Mouse (Mus musculus) embryonic facial prominence, embryonic 15.5 days (tissue): ENCODE measurements at regions not wholly inside any gene's neighbourhood (a gene's known extent, or its start where the extent isn't known, plus 50 kb on each side); places are given as distances from the start of the nearest gene placed in this dataset.

Experiments
- ATAC-seq: fragments of 200-750 bp; cut with Nextera tagmentation; 2 replicates; pipeline ENCODE4 v1.8.0; 2017; ENCODE audit warnings: low read depth, moderate TSS enrichment; ENCODE audit not compliant: insufficient number of reproducible peaks, low FRiP score, low TSS enrichment
- H3K27ac ChIP-seq: fragments of 300-500 bp; sonication (generic); replicated peaks from 2 replicates; pipeline ENCODE4 v1.5.1; 2015; ENCODE audit warnings: mild to moderate bottlenecking, inconsistent platforms
- H3K27me3 ChIP-seq: fragments of 300-500 bp; sonication (generic); 2 replicates; pipeline ENCODE4 v1.6.1; 2015; ENCODE audit warnings: inconsistent platforms
- H3K36me3 ChIP-seq: fragments of 300-500 bp; sonication (generic); 2 replicates; pipeline ENCODE4 v1.6.1; 2015; ENCODE audit warnings: mild to moderate bottlenecking, inconsistent platforms
- H3K4me1 ChIP-seq: fragments of 300-500 bp; sonication (generic); 2 replicates; pipeline ENCODE4 v1.6.1; 2015; ENCODE audit warnings: inconsistent platforms
- H3K4me2 ChIP-seq: fragments of 300-500 bp; sonication (generic); replicated peaks from 2 replicates; pipeline ENCODE4 v1.6.1; 2015; ENCODE audit warnings: mild to moderate bottlenecking, inconsistent platforms
- H3K4me3 ChIP-seq: fragments of 300-500 bp; sonication (generic); replicated peaks from 2 replicates; pipeline ENCODE4 v1.5.1; 2015; ENCODE audit warnings: mild to moderate bottlenecking, inconsistent platforms
- H3K9ac ChIP-seq: fragments of 300-500 bp; sonication (generic); 2 replicates; pipeline ENCODE4 v1.6.1; 2015; ENCODE audit warnings: inconsistent platforms
- H3K9me3 ChIP-seq: fragments of 300-500 bp; sonication (generic); replicated peaks from 2 replicates; pipeline ENCODE4 v1.6.1; 2016; ENCODE audit warnings: inconsistent platforms
- WGBS: fragments of 180-500 bp; shearing (Covaris S2); methylation state at CpG from one replicate; pipeline ENCODE4 v1.1.7; 2015; 5-methylcytosine and 5-hydroxymethylcytosine counted together

DNA sequence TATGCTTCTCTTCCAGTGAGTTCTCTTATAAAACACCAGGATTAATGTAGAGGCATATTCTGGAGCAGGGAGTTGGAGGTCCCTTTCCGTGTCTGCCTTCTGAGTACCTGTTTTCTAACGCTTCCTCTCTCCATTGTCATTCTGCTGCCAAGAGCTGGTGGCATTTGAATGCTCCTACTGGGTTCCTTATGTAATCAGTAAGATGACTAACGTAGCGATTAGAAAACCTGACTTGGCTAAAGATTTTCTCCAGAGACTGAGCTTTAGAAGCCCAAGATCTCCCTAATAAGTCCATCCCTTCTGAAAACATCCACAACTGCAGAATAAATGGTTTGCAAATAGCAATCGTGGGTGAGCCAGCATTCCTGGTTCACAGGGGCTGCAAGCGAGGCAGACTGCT, 174.5 kb downstream of the Dhx15 start:
- no peak overlapping the region for H3K9ac ChIP-seq

DNA sequence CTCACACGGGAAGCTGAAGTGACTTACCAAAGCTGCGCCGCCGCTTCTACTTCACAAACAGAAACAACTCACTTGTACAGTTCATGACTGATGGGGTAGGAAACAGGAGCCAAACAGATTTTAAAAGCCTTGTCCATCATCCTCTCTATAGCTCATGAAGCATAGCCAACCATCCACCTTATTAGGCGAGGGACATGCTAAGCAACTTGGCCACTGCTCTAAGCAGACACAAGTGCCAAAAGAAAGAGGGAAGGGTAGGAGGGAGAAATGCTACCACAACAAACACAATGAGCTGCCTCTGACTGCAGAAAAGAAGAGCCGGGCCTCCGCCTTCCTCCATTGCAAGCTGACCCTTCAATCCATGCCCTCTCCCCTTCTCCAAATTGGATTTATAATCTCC, 179.9 kb downstream of the Dhx15 start:
- Histone ChIP-seq H3K9me3 (no peaks in the 10 kb centered on the region), H3K4me2 (no peak overlapping the region), H3K9ac (no peak overlapping the region), H3K27ac (no peak overlapping the region), H3K27me3 (no peaks in the 10 kb centered on the region), H3K4me3 (no peak overlapping the region), H3K36me3 (no peaks in the 10 kb centered on the region), H3K4me1 (no peaks in the 10 kb centered on the region)
- WGBS, result 86% methylated on average over 7 of the region's 7 CpGs
- no peak for ATAC-seq

More for the DNA sequence above, 174.5 kb downstream of the Dhx15 start:
- H3K27me3 ChIP-seq, result no peaks in the 10 kb centered on the region
- no peaks in the 10 kb centered on the region for H3K4me1 ChIP-seq
- H3K4me3 ChIP-seq, result no peak overlapping the region
- no peaks in the 10 kb centered on the region for H3K36me3 ChIP-seq
- H3K9me3 ChIP-seq, result no peaks in the 10 kb centered on the region
- H3K4me2 ChIP-seq, result no peak overlapping the region
- no peak for ATAC-seq
- H3K27ac ChIP-seq, result no peak overlapping the region
- WGBS, result 36% methylated on average over 6 of the region's 6 CpGs

DNA sequence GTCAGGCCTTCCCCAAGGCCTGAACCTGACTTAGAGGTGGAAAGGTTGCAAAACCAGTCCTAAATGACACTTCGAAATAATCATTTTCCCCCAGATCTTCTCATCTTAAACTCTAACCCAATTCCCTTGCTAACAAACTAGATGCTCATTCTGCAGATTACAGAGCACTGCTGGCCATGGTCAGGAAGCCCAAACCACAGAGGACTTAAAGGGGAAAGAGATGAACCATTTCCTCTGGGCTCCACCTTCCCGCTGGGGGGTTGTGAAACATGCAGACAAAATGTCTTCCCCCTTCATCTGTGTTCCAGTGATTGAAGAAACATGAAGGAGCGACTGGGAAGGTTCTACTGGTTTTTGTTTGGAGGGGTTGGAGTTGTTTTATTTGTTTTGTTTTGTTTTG, 181.4 kb downstream of the Dhx15 start:
- Histone ChIP-seq H3K27me3 (no peaks in the 10 kb centered on the region), H3K4me3 (no peak overlapping the region), H3K27ac (no peak overlapping the region), H3K4me1 (no peaks in the 10 kb centered on the region), H3K9me3 (no peaks in the 10 kb centered on the region), H3K9ac (no peak overlapping the region), H3K36me3 (no peaks in the 10 kb centered on the region), H3K4me2 (no peak overlapping the region)
- no peak for ATAC-seq
- whole genome bisulfite sequencing, result 82% methylated on average over 3 of the region's 3 CpGs

DNA sequence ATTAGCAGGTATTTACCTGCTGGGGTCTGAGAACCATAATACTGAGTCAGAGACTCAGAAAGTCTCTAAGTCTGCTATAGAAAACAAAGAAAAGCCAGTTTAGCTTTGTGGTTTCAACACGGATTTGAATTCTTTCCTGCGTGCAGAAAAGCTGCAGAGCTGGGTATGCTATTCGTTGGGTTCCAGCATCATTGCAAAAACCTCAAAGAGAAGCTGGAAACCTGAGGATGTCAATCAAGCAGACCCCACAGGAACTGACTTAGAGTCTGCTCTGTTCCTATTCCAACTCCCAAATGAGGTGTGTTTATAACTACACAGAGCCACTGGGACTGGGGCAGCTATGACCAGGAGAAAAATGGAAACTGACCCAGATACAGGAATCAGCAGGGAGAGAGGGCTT, 183.5 kb downstream of the Dhx15 start:
- Histone ChIP-seq H3K4me3 (no peak overlapping the region), H3K27ac (no peak overlapping the region), H3K9me3 (no peaks in the 10 kb centered on the region), H3K27me3 (no peaks in the 10 kb centered on the region), H3K4me2 (no peak overlapping the region), H3K9ac (no peak overlapping the region), H3K4me1 (no peaks in the 10 kb centered on the region), H3K36me3 (no peaks in the 10 kb centered on the region)
- 38% methylated on average over 3 of the region's 3 CpGs for WGBS
- no peak for ATAC-seq

DNA sequence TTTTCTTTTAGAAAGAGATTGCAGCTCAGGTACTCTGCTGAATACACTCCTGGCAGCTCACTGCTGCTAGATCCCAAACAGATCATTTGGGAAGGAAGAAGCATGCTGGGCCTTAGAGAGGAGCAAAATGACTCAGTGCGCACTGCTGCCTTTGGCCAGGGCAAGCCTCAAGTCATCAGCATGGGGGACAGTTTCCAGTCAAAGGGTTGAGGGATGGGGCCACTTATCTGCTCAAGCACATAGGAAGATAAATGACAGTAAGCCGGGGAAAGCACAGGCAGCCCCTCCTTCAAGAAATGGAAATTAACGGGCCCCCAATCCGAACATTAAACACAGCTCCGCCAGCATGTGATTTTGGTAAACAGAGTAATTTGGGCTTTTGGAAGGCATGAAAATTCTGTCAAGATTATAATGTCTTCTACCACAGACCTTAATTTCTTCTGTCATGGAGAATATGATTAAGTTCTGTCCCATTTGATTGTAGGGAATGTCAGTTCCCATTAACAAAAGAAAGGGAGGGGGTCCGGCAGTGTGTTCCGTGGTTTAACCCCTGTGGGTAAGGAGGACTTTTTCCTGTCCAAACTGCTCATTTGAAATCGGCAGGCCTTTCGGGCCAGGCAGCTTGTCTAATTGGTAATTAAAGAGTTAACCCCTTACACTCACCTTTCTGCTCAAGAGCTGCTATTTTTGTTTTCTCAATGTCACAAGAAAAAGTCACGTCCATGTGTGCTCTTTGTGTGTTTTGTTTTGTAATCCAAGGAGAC, 199.3 kb downstream of the Dhx15 start:
- Histone ChIP-seq H3K9me3 (no peaks in the 10 kb centered on the region), H3K27me3 (0 out of 2 replicates have a peak, but pooled peaks cover 4% of the 10 kb centered on the region), H3K4me1 (no peaks in the 10 kb centered on the region), H3K4me2 (no peak overlapping the region), H3K27ac (no peak overlapping the region), H3K4me3 (no peak overlapping the region), H3K9ac (no peak overlapping the region), H3K36me3 (no peaks in the 10 kb centered on the region)
- ATAC-seq, result no peak
- 19% methylated on average over 10 of the region's 10 CpGs for WGBS

DNA sequence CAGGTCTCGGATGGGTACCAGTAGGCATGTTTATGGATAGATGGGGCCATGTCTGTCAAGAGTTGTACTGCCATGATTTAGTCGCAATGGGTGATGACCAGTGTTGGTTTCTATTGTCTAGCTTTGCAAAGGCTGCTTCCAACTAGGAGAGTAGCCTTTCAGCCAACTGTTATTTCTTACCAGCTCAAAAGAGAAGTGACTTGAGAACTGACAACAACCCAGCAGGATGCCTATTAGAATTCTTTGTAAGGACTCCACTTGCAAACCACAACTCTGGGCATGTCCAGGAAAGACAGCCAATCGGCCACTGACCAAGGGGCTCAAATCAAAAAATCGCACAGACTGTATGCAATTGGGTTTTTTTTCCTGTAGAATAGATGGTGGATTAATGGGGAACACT, 200.9 kb downstream of the Dhx15 start:
- no peaks in the 10 kb centered on the region for H3K36me3 ChIP-seq
- no peak overlapping the region for H3K4me2 ChIP-seq
- H3K27ac ChIP-seq, result no peak overlapping the region
- ATAC-seq, result no peak
- H3K9ac ChIP-seq, result no peak overlapping the region
- H3K4me3 ChIP-seq, result no peak overlapping the region
- WGBS, result 78% methylated on average over 4 of the region's 4 CpGs
- no peaks in the 10 kb centered on the region for H3K9me3 ChIP-seq
- no peaks in the 10 kb centered on the region for H3K4me1 ChIP-seq
- 0 out of 2 replicates have a peak, but pooled peaks cover 4% of the 10 kb centered on the region for H3K27me3 ChIP-seq

DNA sequence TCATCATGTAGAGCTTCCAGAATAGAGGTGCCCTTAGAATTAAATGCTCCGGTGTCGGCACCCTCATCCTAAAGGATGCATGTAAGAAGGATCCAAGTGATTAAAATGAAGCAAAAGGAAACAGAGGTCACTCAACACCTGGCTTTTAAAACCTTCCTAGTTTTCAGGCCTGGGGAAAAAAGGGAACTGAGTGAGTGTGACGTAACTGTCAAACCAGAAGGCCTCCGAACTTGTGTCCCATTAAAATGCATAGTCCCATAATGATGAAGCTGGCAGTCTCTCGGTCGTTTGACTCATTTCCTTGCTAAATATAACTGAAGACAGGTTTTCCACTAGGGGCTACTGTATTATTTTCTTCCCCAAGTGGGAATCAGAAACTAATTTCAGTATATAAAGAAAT, 201.4 kb downstream of the Dhx15 start:
- Histone ChIP-seq H3K27ac (no peak overlapping the region), H3K9ac (no peak overlapping the region), H3K4me2 (no peak overlapping the region), H3K27me3 (0 out of 2 replicates have a peak, but pooled peaks cover 4% of the 10 kb centered on the region), H3K4me1 (no peaks in the 10 kb centered on the region), H3K9me3 (no peaks in the 10 kb centered on the region), H3K4me3 (no peak overlapping the region), H3K36me3 (no peaks in the 10 kb centered on the region)
- WGBS, result 65% methylated on average over 6 of the region's 6 CpGs
- no peak for ATAC-seq

DNA sequence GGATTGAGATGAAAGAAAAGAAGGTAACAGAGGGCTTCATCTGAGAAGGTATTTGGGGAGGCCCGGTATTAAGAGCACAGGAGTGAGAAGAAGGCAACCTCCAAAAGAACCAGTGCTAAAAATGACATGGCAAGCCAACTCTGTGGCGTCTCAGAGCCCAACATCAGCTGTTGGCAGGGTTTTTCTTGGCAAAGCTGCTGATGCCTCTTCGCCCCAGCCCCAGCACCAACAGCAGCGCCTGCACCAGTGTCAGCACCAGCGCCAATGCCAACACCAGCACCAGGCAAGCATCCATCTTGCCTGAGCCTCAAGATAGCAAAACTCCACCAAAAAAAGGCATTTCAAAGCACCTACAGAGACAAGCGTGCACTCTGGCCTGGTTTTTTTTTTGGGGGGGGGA, 205.3 kb downstream of the Dhx15 start:
- Histone ChIP-seq H3K27ac (no peak overlapping the region), H3K36me3 (no peaks in the 10 kb centered on the region), H3K9ac (no peak overlapping the region), H3K9me3 (no peaks in the 10 kb centered on the region), H3K4me2 (no peak overlapping the region), H3K4me1 (no peaks in the 10 kb centered on the region), H3K27me3 (no peaks in the 10 kb centered on the region), H3K4me3 (no peak overlapping the region)
- WGBS, result 88% methylated on average over 6 of the region's 6 CpGs
- ATAC-seq, result no peak

DNA sequence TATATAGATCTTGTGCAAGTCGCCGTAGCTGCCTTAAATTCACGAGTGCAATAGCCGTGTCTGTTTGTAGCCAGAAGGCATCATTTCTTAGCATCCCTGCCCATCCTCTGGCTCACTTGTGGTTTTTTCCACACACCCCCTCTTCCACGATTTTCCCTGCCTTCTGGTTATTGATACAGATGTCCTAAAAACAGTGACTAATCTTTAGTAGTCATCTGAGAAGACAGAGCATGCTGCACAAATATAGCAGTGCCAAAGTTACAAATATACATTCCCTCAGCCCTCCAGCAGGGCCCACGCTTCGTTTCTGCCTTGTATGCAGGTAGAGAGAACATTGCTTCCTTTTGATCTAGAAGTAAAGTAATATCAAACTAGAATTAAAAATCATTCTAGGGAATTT, 207.5 kb downstream of the Dhx15 start:
- WGBS, result 82% methylated on average over 7 of the region's 7 CpGs
- no peaks in the 10 kb centered on the region for H3K4me1 ChIP-seq
- H3K4me2 ChIP-seq, result no peak overlapping the region
- H3K4me3 ChIP-seq, result no peak overlapping the region
- H3K36me3 ChIP-seq, result no peaks in the 10 kb centered on the region
- H3K27me3 ChIP-seq, result no peaks in the 10 kb centered on the region
- no peak for ATAC-seq
- H3K27ac ChIP-seq, result no peak overlapping the region
- H3K9ac ChIP-seq, result no peak overlapping the region
- no peaks in the 10 kb centered on the region for H3K9me3 ChIP-seq

DNA sequence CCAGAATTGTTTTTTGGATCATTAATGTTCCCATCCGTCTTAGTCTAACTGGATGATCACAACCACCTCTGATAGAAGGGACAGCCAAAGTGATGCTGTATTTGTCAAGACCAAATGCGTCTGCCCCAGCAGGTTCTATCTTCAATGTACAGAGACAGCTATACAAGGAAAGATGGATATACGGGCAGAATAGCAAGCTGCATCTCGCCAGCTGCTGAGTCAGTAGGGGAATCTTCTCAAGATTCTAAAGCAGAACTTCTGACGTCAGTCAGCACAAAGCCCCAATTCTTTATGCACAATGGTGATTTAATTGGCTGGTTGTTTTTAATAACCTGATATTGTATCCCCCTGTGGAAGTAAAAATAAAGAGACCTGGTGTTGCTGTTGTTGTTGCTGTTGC, 209.4 kb downstream of the Dhx15 start:
- H3K4me3 ChIP-seq, result no peak overlapping the region
- no peaks in the 10 kb centered on the region for H3K27me3 ChIP-seq
- H3K4me1 ChIP-seq, result no peaks in the 10 kb centered on the region
- no peak for ATAC-seq
- H3K4me2 ChIP-seq, result no peak overlapping the region
- 68% methylated on average over 5 of the region's 5 CpGs for WGBS
- no peaks in the 10 kb centered on the region for H3K9me3 ChIP-seq
- H3K36me3 ChIP-seq, result no peaks in the 10 kb centered on the region
- no peak overlapping the region for H3K9ac ChIP-seq
- H3K27ac ChIP-seq, result no peak overlapping the region

DNA sequence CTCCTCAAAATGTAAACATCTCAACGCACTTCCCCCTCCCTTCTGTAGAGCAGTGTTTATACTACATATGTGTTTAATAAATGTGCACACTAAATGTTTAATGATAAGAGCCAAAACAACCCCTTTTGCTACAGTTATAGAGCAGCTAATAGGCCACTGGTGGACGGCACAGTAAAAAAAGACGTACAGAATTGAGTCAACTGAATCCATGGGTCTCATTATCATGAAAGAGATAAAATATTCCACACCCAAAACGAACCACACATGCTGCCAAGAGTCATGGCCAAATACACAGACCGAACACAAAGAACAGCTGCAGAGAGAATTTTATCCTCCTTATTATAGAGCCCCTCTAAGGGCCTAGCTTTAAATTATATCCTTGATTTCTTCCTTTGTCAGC, 237.8 kb downstream of the Dhx15 start:
- no peaks in the 10 kb centered on the region for H3K36me3 ChIP-seq
- H3K4me3 ChIP-seq, result no peak overlapping the region
- no peak overlapping the region for H3K9ac ChIP-seq
- no peaks in the 10 kb centered on the region for H3K4me1 ChIP-seq
- H3K27ac ChIP-seq, result no peak overlapping the region
- no peaks in the 10 kb centered on the region for H3K9me3 ChIP-seq
- no peaks in the 10 kb centered on the region for H3K27me3 ChIP-seq
- WGBS, result 35% methylated on average over 5 of the region's 5 CpGs
- H3K4me2 ChIP-seq, result no peak overlapping the region
- ATAC-seq, result no peak

DNA sequence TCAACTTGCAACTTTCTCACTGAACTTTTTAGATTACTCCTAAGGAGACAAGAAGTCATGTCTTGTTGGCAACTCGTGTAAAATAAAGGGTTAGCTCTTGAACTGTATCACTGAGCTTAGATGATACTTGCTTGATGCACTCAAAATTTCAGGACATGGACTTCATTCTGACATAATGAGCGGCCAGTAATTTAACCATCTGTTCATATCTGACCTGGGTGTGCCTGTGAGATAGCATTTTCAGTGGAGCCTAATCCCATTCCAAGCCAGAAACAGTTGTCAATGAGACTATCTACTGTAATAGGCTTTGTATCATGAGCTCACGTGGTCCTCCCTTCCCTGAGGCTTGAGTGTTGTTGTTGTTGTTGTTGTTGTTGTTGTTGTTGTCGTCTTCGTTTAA, 240.3 kb downstream of the Dhx15 start:
- H3K9me3 ChIP-seq, result no peaks in the 10 kb centered on the region
- H3K27me3 ChIP-seq, result no peaks in the 10 kb centered on the region
- H3K9ac ChIP-seq, result no peak overlapping the region
- ATAC-seq, result no peak
- H3K4me1 ChIP-seq, result no peaks in the 10 kb centered on the region
- 87% methylated on average over 5 of the region's 5 CpGs for WGBS
- no peak overlapping the region for H3K4me3 ChIP-seq
- H3K27ac ChIP-seq, result no peak overlapping the region
- H3K4me2 ChIP-seq, result no peak overlapping the region
- no peaks in the 10 kb centered on the region for H3K36me3 ChIP-seq
